Mouse (Mus musculus) brown adipose tissue, adult 24 weeks (tissue): ENCODE data around the gene Aanat. TPM values are rescaled to one million over a fixed set of nuclear protein-coding genes. Genes with fewer than 3 reads are reported as not detected.
A peak's percentile ranks its signal among the peaks of the same experiment; 100 is the strongest.
"Not testable (repeated sequence)": the region's sequence is repeated elsewhere in the genome, so short reads cannot be mapped to it uniquely, and the experiment has no call there.

Experiments
- H3K27ac ChIP-seq: fragments of 200-500 bp; replicated peaks from 2 replicates; pipeline ENCODE4 v1.5.1; 2012; ENCODE audit warnings: low read depth, mild to moderate bottlenecking, low read length
- H3K4me1 ChIP-seq: fragments of 200-500 bp; 2 replicates; pipeline ENCODE4 v1.6.1; 2012; ENCODE audit warnings: low read length, mixed read lengths; ENCODE audit not compliant: control insufficient read depth, insufficient read depth, insufficient read length
- H3K4me3 ChIP-seq: fragments of 200-500 bp; 2 replicates; pipeline ENCODE4 v1.5.1; 2012; ENCODE audit warnings: low read depth, mild to moderate bottlenecking, low read length, moderate library complexity; ENCODE audit not compliant: insufficient read depth
- polyA plus RNA-seq: library from polyadenylated mRNA; stranded (reverse); fragments of >200 nt; gene quantifications from 2 replicates; pipeline ENCODE4 v1.2.4, GENCODE M21; 2012; ENCODE audit not compliant: missing spikeins, insufficient read depth, insufficient read length

Aanat gene
- polyA plus RNA-seq, 1 experiment = not detected

DNA sequence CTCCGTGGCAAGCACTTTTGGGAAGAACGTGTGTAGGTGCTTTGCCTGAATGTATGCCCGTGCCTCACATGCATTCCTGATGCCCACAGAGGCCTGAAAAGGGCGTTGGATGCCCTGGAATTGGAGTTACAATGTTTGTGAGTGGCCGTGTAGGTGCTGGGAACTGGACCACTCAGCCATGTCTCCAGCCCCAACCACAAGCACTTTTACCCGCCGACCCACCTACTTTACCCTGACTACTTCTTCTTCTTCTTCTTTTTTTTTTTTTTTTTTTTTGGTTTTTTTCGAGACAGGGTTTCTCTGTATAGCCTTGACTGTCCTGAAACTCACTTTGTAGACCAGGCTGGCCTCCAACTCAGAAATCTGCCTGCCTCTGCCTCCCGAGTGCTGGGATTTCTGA is 24.9 kb downstream of the Aanat start:
- not testable (repeated sequence) for H3K27ac ChIP-seq, H3K4me3 ChIP-seq, H3K4me1 ChIP-seq

DNA sequence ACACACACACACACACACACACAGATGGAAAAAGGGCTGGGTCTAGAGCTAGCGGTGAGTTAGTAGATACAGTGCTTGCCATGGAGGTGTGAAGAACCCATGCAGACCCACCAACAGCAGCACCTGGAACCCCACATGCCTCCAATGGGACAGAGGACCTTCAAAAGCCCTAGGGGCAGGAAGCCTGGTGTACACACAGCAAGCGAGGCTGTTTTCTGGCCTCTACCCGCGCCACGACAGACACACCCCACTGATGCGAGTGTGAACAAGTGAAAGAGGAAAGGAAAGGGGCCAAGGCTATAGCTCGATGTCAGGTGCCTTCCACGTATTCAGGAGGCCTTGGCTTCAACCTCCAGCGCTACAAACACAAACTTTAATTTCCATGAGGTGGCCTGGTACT is 25.7 kb downstream of the Aanat start:
- Histone ChIP-seq H3K4me1 (peaks cover 14% of the 10 kb centered on the region), H3K27ac (no peak overlapping the region), H3K4me3 (no peak overlapping the region)

GRCm38 (mm10) chr11:116612554-116612953 is 26.3 kb downstream of the Aanat start:
- no peak overlapping the region for H3K27ac ChIP-seq
- H3K4me3 ChIP-seq = no peak overlapping the region
- peaks cover 20% of the 10 kb centered on the region for H3K4me1 ChIP-seq

- Histone ChIP-seq H3K4me1 (peaks cover 27% of the 10 kb centered on the region), H3K4me3 (no peak overlapping the region), H3K27ac (no peak overlapping the region)
Observed at GRCm38 (mm10) chr11:116613234-116613633, 27.0 kb downstream of the Aanat start.

GRCm38 (mm10) chr11:116615735-116616437 is 29.7 kb downstream of the Aanat start:
- H3K27ac ChIP-seq = peak overlapping the region; percentile 88
- H3K4me1 ChIP-seq = peaks cover 50% of the 10 kb centered on the region
- H3K4me3 ChIP-seq = peak overlapping the region; percentile 34; the same call in 1 of the 2 replicates

- peak overlapping the region; percentile 17; the same call in 1 of the 2 replicates for H3K4me3 ChIP-seq
- peak overlapping the region; percentile 81 for H3K27ac ChIP-seq
- H3K4me1 ChIP-seq = peaks cover 54% of the 10 kb centered on the region
Observed at GRCm38 (mm10) chr11:116616438-116617118, 30.3 kb downstream of the Aanat start.

GRCm38 (mm10) chr11:116617641-116618040 is 31.4 kb downstream of the Aanat start:
- H3K27ac ChIP-seq = no peak overlapping the region
- H3K4me3 ChIP-seq = no peak overlapping the region
- H3K4me1 ChIP-seq = peaks cover 65% of the 10 kb centered on the region

DNA sequence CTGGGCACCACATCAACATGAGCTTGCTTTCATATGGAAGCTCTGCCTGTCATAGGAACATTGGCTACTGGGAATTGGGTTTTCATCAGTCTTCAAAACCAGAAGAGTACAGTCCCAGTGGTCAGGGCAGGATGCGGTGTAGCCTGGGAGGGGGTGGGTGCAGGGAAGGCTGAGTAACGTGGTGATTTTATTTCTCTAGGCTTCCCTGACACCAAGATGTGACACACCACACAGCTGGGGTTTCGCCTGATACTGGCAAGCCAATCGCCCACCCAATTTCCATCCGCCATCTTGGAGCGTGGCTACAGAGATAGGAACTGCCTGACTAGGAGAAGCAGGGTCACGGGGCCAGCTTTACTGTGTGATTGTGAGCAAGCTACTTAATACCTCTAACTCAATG is 32.4 kb downstream of the Aanat start:
- Histone ChIP-seq H3K4me1 (peaks cover 68% of the 10 kb centered on the region), H3K4me3 (no peak overlapping the region), H3K27ac (no peak overlapping the region)

- 0 out of 2 replicates have a peak overlapping the region, but pooled peaks have one; percentile 3 for H3K27ac ChIP-seq
- H3K4me1 ChIP-seq = peaks cover 68% of the 10 kb centered on the region
- no peak overlapping the region for H3K4me3 ChIP-seq
Observed at GRCm38 (mm10) chr11:116619156-116619555, 32.9 kb downstream of the Aanat start.

GRCm38 (mm10) chr11:116619561-116619960 is 33.3 kb downstream of the Aanat start:
- peaks cover 68% of the 10 kb centered on the region for H3K4me1 ChIP-seq
- H3K4me3 ChIP-seq = no peak overlapping the region
- 0 out of 2 replicates have a peak overlapping the region, but pooled peaks have one; percentile 3 for H3K27ac ChIP-seq

DNA sequence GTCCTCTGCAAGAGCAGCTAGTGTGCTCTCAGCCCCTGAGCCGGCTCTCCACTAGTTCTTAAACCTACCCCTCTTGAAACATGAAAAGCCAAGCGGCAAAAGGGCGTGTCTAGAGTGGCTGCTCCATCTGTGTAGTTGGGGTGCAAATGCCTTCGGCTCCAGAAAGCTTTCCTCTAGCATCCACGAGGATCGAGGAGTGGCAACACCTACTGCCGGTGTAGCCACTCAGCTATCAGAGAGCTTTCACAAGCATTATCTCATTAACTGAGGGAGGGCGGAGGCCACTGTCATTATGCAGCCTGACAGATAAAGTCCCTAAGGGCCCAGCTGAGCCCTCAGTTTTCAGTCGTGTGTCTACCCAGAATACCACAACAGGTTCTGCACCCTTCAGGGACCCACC is 33.8 kb downstream of the Aanat start:
- H3K4me1 ChIP-seq = peaks cover 68% of the 10 kb centered on the region
- H3K4me3 ChIP-seq = no peak overlapping the region
- H3K27ac ChIP-seq = no peak overlapping the region

DNA sequence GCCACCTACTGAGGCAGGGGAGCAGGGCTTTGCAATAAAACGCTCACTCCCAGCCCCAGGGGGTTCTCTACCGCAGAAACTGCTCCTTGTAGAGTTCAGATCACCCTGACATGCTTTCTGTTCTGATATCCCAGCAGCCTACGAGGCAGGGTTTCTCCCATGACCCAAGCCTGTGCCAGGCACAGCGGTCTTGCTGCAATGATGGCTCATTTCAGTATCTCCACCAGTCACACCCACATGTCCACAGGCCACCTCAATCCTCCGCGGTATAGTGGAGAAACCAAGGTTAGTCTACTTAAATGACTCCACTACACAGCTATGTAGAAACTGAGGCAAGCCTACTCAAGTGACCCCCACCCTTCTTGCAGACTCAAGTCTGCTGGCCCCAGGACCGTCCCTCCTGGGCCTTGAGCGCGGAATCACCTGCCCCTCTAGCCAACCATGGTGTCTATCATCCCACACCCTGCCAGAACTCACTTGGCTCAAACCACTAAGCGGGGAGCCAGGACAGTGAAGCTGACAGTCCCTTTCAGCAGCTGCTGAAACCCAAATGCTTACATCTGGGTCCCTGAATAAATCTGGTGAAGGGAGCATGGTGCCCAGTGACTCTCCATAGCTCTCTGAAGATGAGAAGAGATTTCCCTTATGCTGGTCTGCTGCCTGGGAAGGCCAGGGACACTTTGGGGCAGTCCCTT is 34.5 kb downstream of the Aanat start:
- peaks cover 65% of the 10 kb centered on the region for H3K4me1 ChIP-seq
- H3K27ac ChIP-seq = peak overlapping the region; percentile 51
- H3K4me3 ChIP-seq = no peak overlapping the region; the same call in 1 of the 2 replicates

- Histone ChIP-seq H3K4me1 (peaks cover 63% of the 10 kb centered on the region), H3K27ac (peak overlapping the region; percentile 51), H3K4me3 (0 out of 2 replicates have a peak overlapping the region, but pooled peaks have one; percentile 1)
Observed at GRCm38 (mm10) chr11:116621258-116621704, 35.0 kb downstream of the Aanat start.

DNA sequence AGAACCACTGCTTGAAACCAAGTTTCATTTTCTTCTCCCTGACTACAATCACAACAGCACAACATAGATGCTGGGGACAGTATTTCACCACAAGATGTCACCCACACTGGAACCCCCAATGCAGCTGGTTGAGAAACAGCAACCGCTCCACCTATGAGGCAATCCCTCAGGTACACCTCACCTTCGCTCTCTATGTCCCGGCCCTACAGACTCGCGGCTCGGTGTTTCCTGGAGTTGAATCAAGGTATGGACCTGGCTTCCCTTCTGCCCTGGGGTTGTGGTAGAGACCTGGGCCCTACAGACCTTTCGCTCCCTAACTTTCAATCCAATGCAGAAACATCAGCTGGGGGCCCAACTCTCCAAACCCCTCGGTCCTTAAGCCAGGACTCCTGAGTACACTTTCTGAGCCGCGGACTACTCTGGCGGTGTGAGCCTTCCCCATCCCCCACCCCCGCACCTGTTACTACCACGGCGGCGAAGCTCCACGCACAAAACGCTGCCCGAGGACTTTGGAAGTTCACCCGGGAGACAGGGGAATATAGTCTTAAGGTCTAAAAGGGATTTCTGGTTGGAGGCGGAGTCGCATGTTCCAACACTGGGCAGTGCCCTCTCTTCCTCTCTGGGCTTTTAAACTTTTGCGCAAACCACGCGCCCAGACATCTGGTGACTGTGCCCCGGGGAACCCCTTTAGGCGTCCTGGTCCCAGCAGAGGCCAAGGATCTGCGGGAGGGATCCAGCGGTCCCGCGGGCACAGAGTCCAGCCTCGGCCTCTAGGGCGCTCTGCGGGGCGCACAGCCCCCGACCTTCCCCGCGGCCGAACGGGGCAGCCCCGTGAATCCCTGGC is 37.3 kb downstream of the Aanat start:
- H3K27ac ChIP-seq = peak overlapping the region; percentile 91
- peaks cover 42% of the 10 kb centered on the region for H3K4me1 ChIP-seq
- H3K4me3 ChIP-seq = peak overlapping the region; percentile 95
